Mouse (Mus musculus) midbrain, embryonic 14.5 days (tissue): ENCODE results near the gene Lypd4. TPM values are rescaled to one million over a fixed set of nuclear protein-coding genes. Genes with fewer than 3 reads are reported as not detected.

ENCODE experiments used
- ATAC-seq: fragments of 200-750 bp; cut with Nextera tagmentation; 2 replicates; pipeline ENCODE4 v1.8.0; 2017; ENCODE audit warnings: moderate number of reproducible peaks, moderate library complexity; ENCODE audit not compliant: low FRiP score, low TSS enrichment
- DNase-seq: peaks from one replicate; pipeline ENCODE4 v3.0.0-alpha.2; 2015
- H3K27ac ChIP-seq: fragments of 300-500 bp; sonication (generic); replicated peaks from 2 replicates; pipeline ENCODE4 v1.5.1; 2014; ENCODE audit warnings: mild to moderate bottlenecking, low read depth, low read length, moderate library complexity
- H3K27me3 ChIP-seq: fragments of 300-500 bp; sonication (generic); 2 replicates; pipeline ENCODE4 v1.6.1; 2014; ENCODE audit warnings: low read length, control low read depth, mixed read lengths; ENCODE audit not compliant: control insufficient read depth, insufficient read depth
- H3K36me3 ChIP-seq: fragments of 300-500 bp; sonication (generic); 2 replicates; pipeline ENCODE4 v1.6.1; 2014; ENCODE audit warnings: low read length, control low read depth; ENCODE audit not compliant: control insufficient read depth, insufficient read depth
- H3K4me1 ChIP-seq: fragments of 300-500 bp; sonication (generic); 2 replicates; pipeline ENCODE4 v1.6.1; 2014; ENCODE audit warnings: mild to moderate bottlenecking, antibody characterized with exemption, low read length, control low read depth; ENCODE audit not compliant: control insufficient read depth, insufficient read depth
- H3K4me2 ChIP-seq: fragments of 300-500 bp; sonication (generic); 2 replicates; pipeline ENCODE4 v1.6.1; 2014; ENCODE audit warnings: mild to moderate bottlenecking, low read length, moderate library complexity
- H3K4me3 ChIP-seq: fragments of 300-500 bp; sonication (generic); replicated peaks from 2 replicates; pipeline ENCODE4 v1.5.1; 2014; ENCODE audit warnings: low read depth, low read length
- H3K9ac ChIP-seq: fragments of 300-500 bp; sonication (generic); replicated peaks from 2 replicates; pipeline ENCODE4 v1.6.1; 2014; ENCODE audit warnings: mild to moderate bottlenecking, low read length, moderate library complexity
- H3K9me3 ChIP-seq: fragments of 300-500 bp; sonication (generic); 2 replicates; pipeline ENCODE4 v1.6.1; 2016; ENCODE audit warnings: low read length, control low read depth, mixed read lengths; ENCODE audit not compliant: control insufficient read depth
- WGBS: fragments of 180-500 bp; shearing (Covaris S2); extraction: QIAGEN DNeasy Blood & Tissue Kit; methylation state at CpG from one replicate; pipeline ENCODE4 v1.1.7; 2014; 5-methylcytosine and 5-hydroxymethylcytosine counted together
- polyA plus RNA-seq: library from polyadenylated mRNA; unstranded; fragments of >200 nt; fragmentation: Nextera tagmentation; extraction: Ambion mirVana; gene quantifications from 2 replicates; pipeline ENCODE4 v1.2.1, GENCODE M21; 2014

The Lypd4 gene
- polyA plus RNA-seq, 1 experiment from 2014 or later = not detected

DNA sequence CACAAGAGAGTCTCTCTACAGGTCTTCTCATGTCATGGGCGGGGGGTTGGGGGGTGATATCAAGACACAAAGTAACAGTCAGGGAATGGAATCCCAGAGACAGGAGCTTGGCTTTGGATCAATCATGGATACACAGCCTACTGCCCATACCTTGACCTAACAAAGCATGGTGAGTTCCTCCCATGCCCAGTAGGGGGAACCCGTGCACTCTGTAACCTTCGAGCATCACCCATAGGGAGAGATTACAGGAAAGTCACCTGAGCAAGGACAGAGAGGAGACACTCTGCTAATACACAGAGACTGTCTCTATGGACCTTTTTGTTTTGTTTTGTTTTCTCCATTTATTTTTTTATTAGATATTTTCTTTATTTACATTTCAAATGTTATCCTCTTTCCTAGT, 52.2 kb downstream of the Lypd4 start:
- Histone ChIP-seq H3K9me3 (no peaks in the 10 kb centered on the region), H3K4me1 (no peaks in the 10 kb centered on the region), H3K27me3 (no peaks in the 10 kb centered on the region), H3K27ac (no peak overlapping the region), H3K36me3 (no peaks in the 10 kb centered on the region), H3K4me2 (no peak overlapping the region), H3K4me3 (no peak overlapping the region), H3K9ac (no peak overlapping the region)
- 5% methylated on average over 3 of the region's 3 CpGs for WGBS
- peak; percentile 83 for DNase-seq
- ATAC-seq = peak; percentile 66

Other genes with a start within 250 kb of the Lypd4 start
- 0.13 and 0.26 TPM in 2 replicates for gene Lypd3, start 233.4 kb downstream of the Lypd4 start, polyA plus RNA-seq
- not detected in 2 replicates for gene Tex101, start 193.3 kb downstream of the Lypd4 start, polyA plus RNA-seq
- gene BC049730, start 160.7 kb downstream of the Lypd4 start, polyA plus RNA-seq = not detected in 2 replicates
- gene Gm4763, start 143.0 kb downstream of the Lypd4 start, polyA plus RNA-seq = not detected in 2 replicates
- 0.24 and 1.2 TPM in 2 replicates for gene Cd177, start 109.6 kb downstream of the Lypd4 start, polyA plus RNA-seq
- gene Ceacam10, start 92.7 kb downstream of the Lypd4 start, polyA plus RNA-seq = not detected in 2 replicates
- 36.2 and 58.3 TPM in 2 replicates for gene Gm9844, start 7.7 kb downstream of the Lypd4 start, polyA plus RNA-seq
- not detected in 2 replicates for gene Dmrtc2, start 116 bp upstream of the Lypd4 start, polyA plus RNA-seq
- gene Rps19, start 14.4 kb upstream of the Lypd4 start, polyA plus RNA-seq = 1,428 and 1,598 TPM in 2 replicates
- gene Cd79a, start 27.4 kb upstream of the Lypd4 start, polyA plus RNA-seq = 0.28 TPM in 1 of 2 replicates, not detected in the other
- 44.7 and 51.0 TPM in 2 replicates for gene Arhgef1, start 33.0 kb upstream of the Lypd4 start, polyA plus RNA-seq
- gene Gm4881, start 74.6 kb upstream of the Lypd4 start, polyA plus RNA-seq = 5.0 and 6.1 TPM in 2 replicates
- 234 and 311 TPM in 2 replicates for gene Rabac1, start 102.8 kb upstream of the Lypd4 start, polyA plus RNA-seq
- gene Atp1a3, start 136.0 kb upstream of the Lypd4 start, polyA plus RNA-seq = 284 and 337 TPM in 2 replicates
- 21.7 and 27.3 TPM in 2 replicates for gene Grik5, start 202.4 kb upstream of the Lypd4 start, polyA plus RNA-seq
- 24.9 and 33.0 TPM in 2 replicates for gene Zfp574, start 202.6 kb upstream of the Lypd4 start, polyA plus RNA-seq